Mouse (Mus musculus): ENCODE measurements around the gene Actl10.

DNA sequence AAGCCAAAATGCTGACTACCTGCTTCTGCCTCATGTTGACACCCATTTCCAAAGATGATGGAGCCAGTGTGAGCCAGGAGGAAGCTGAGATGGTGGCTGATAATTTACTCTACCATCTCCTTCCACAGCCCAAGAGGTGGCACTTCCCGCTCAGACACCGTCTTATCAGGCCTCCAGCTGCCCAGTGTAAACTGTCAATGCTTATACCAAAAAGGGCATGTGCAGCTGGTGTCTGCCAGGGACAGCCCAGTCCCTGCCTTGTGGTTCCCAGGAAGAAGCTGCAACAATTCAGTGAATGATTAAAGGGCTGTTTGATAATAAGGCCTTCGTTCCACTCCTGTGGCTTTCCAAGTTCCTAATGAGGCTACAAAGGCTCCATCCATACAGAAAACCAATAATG, 12.9 kb upstream of the Actl10 start:
- no peak for TF ChIP-seq CTCF (IDR thresholded peaks at IDR 0.05; ENCODE audit: borderline replicate concordance, extremely low read depth, insufficient read depth, insufficient read length)
- no peak for TF ChIP-seq POLR2A (IDR thresholded peaks at IDR 0.05; ENCODE audit: borderline replicate concordance, extremely low read depth, insufficient read depth, insufficient read length, poor library complexity, severe bottlenecking)
